Mouse (Mus musculus) liver, embryonic 16.5 days (tissue): ENCODE measurements around the gene Ripor1. TPM values are rescaled to one million over a fixed set of nuclear protein-coding genes. Genes with fewer than 3 reads are reported as not detected.

Experiments used
- ATAC-seq: fragments of 200-750 bp; cut with Nextera tagmentation; 2 replicates; pipeline ENCODE4 v1.8.0; 2017; ENCODE audit warnings: low read depth, mild to moderate bottlenecking, moderate number of reproducible peaks, moderate library complexity
- H3K27ac ChIP-seq: fragments of 300-500 bp; sonication (generic); 2 replicates; pipeline ENCODE4 v1.5.1; 2014; ENCODE audit warnings: mild to moderate bottlenecking, low read length
- H3K27me3 ChIP-seq: fragments of 300-500 bp; sonication (generic); 2 replicates; pipeline ENCODE4 v1.6.1; 2014; ENCODE audit warnings: low read depth, low read length, mixed read lengths; ENCODE audit not compliant: control insufficient read depth, insufficient read depth
- H3K36me3 ChIP-seq: fragments of 300-500 bp; sonication (generic); 2 replicates; pipeline ENCODE4 v1.6.1; 2014; ENCODE audit warnings: mild to moderate bottlenecking; ENCODE audit not compliant: control insufficient read depth, insufficient read depth
- H3K4me1 ChIP-seq: fragments of 300-500 bp; sonication (generic); 2 replicates; pipeline ENCODE4 v1.6.1; 2014; ENCODE audit warnings: low read depth, low read length, mixed read lengths; ENCODE audit not compliant: control insufficient read depth
- H3K4me2 ChIP-seq: fragments of 300-500 bp; sonication (generic); 2 replicates; pipeline ENCODE4 v1.6.1; 2014; ENCODE audit warnings: low read depth, low read length, mixed read lengths
- H3K4me3 ChIP-seq: fragments of 300-500 bp; sonication (generic); 2 replicates; pipeline ENCODE4 v1.5.1; 2014; ENCODE audit warnings: low read depth, mild to moderate bottlenecking, low read length
- H3K9ac ChIP-seq: fragments of 300-500 bp; sonication (generic); 2 replicates; pipeline ENCODE4 v1.6.1; 2014; ENCODE audit warnings: low read depth, low read length
- H3K9me3 ChIP-seq: fragments of 300-500 bp; sonication (generic); replicated peaks from 2 replicates; pipeline ENCODE4 v1.6.1; 2016; ENCODE audit warnings: low read length; ENCODE audit not compliant: control insufficient read depth
- WGBS: fragments of 180-500 bp; shearing (Covaris S2); extraction: QIAGEN DNeasy Blood & Tissue Kit; methylation state at CpG from one replicate; pipeline ENCODE4 v1.1.7; 2014; ENCODE audit not compliant: insufficient replicate concordance; 5-methylcytosine and 5-hydroxymethylcytosine counted together
- polyA plus RNA-seq: library from polyadenylated mRNA; unstranded; fragments of >200 nt; fragmentation: Nextera tagmentation; extraction: Ambion mirVana; gene quantifications from 2 replicates; pipeline ENCODE4 v1.2.1, GENCODE M21; 2015

Ripor1 gene
- polyA plus RNA-seq, 1 experiment from 2014 or later: 8.3 TPM

- H3K4me2 ChIP-seq: no peak overlapping the region
- H3K4me1 ChIP-seq: no peaks in the 10 kb centered on the region
- no peaks in the 10 kb centered on the region for H3K36me3 ChIP-seq
- H3K9ac ChIP-seq: no peak overlapping the region
- no peak overlapping the region for H3K4me3 ChIP-seq
- no peak overlapping the region for H3K27ac ChIP-seq
- H3K27me3 ChIP-seq: no peaks in the 10 kb centered on the region
- ATAC-seq: no peak
- H3K9me3 ChIP-seq: no peaks in the 10 kb centered on the region
Measured at GRCm38 (mm10) chr8:105573427-105573826, 31.6 kb upstream of the Ripor1 start.

DNA sequence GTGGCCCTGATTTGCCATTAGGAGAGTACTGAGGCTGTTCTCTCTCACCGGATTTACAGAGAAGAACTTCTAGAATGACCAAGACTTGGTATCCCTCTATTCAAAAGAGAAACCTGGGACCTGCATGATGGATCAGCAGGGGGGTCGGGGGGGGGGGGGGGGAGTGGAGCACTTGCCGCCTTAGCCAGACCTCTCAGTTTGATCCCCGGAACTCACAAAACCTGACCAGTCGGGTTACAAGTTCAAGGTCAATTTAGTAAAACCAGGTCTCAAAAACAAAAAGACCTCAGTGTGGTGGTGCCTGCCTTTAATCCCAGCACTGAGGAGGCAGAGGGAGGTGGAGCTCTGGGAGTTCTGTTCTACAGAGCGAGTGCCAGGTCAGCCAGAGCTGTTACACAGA, 30.3 kb upstream of the Ripor1 start:
- Histone ChIP-seq H3K4me3 (no peak overlapping the region), H3K4me1 (no peaks in the 10 kb centered on the region), H3K36me3 (no peaks in the 10 kb centered on the region), H3K27ac (no peak overlapping the region), H3K9me3 (no peaks in the 10 kb centered on the region), H3K4me2 (no peak overlapping the region), H3K27me3 (no peaks in the 10 kb centered on the region), H3K9ac (no peak overlapping the region)
- 62% methylated on average over 6 of the region's 6 CpGs for WGBS
- ATAC-seq: no peak

DNA sequence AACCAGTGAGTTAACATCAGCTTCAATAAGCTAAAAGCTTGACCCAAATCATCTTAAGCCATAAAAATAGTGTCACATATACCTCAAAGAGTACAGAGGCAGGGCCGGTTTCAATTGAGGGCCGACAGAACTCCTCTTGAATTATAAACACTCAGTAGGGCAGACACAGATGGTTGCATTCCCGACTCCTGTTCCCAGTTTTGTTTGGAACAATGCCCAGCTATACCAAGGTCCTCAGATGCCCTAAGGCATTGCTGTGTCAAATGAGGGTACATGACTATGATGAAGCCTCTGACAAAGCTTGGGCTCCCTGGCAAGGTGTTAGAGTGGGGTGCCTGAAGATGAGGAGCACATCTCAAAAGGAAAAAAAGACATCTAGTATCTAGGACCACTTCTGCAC, 29.5 kb upstream of the Ripor1 start:
- Histone ChIP-seq H3K4me1 (no peaks in the 10 kb centered on the region), H3K27ac (no peak overlapping the region), H3K9me3 (no peaks in the 10 kb centered on the region), H3K27me3 (no peaks in the 10 kb centered on the region), H3K4me3 (no peak overlapping the region), H3K36me3 (no peaks in the 10 kb centered on the region), H3K4me2 (no peak overlapping the region), H3K9ac (no peak overlapping the region)
- WGBS: 63% methylated on average over 3 of the region's 3 CpGs
- no peak for ATAC-seq

DNA sequence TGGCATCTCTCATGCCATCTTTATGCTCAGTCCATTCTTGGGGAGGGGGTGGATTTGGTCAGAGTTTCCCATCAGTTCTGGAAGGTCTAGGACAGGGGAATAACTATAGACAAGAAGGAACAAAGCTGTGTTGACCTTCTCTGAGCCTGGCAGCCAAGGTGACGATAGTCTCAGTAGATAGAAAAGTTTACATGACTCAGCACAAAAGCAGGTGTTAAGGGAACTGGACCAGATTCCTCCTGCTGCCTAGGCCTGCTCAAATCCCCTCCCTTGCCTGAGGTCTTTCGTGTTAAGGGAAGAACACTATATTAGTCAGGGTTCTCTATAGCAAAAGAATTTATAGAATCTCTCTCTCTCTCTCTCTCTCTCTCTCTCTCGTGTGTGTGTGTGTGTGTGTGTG, 25.3 kb upstream of the Ripor1 start:
- no peaks in the 10 kb centered on the region for H3K36me3 ChIP-seq
- H3K4me3 ChIP-seq: no peak overlapping the region
- H3K9ac ChIP-seq: no peak overlapping the region
- no peaks in the 10 kb centered on the region for H3K4me1 ChIP-seq
- no peak overlapping the region for H3K27ac ChIP-seq
- no peak for ATAC-seq
- WGBS: 28% methylated on average over 3 of the region's 3 CpGs
- H3K9me3 ChIP-seq: no peaks in the 10 kb centered on the region
- H3K27me3 ChIP-seq: no peaks in the 10 kb centered on the region
- H3K4me2 ChIP-seq: no peak overlapping the region

DNA sequence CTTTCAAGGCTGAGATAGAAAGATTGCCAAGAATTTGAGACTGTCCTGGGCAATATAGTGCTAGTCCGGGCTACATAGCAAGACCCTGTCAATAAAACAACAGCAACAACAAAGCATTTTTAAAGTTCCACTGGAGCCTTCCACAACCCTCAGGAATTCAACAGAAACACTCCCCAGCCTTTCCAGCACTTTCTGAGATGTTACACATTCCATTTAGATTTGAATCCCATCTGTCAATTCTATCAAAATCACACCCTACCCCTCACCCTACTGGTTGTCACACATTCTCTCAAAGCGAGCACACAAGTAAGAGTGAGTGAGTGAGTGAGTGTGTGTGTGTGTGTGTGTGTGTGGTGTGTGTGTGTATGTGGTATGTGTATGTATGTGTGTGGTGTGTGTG, 12.6 kb upstream of the Ripor1 start:
- peaks cover 7% of the 10 kb centered on the region for H3K4me1 ChIP-seq
- no peak for ATAC-seq
- H3K4me2 ChIP-seq: no peak overlapping the region
- WGBS: 63% methylated on average over 2 of the region's 2 CpGs
- H3K9ac ChIP-seq: no peak overlapping the region
- H3K27ac ChIP-seq: no peak overlapping the region
- peaks cover 6% of the 10 kb centered on the region for H3K27me3 ChIP-seq
- no peak overlapping the region for H3K4me3 ChIP-seq
- H3K36me3 ChIP-seq: no peaks in the 10 kb centered on the region
- H3K9me3 ChIP-seq: no peaks in the 10 kb centered on the region

DNA sequence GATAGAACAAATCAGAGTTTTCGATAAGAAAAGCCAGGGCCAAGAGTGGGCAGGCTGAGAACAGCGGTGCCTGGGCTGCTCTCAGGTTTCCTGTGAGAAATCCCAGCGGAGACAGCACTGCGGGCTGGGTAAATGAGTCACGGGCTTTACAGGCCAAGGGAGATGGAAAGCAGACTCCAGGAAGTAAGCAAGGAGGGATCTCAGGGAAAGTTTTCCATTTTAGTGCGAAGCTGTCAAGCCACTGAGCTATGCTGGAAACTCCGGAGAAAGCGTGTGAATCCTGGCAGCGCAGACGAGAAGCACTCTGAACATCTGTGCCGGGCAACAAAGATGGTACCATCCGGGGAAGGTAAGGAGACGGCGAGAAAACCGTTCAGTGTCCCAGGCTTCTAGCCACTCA, 11.2 kb upstream of the Ripor1 start:
- ATAC-seq: no peak
- WGBS: 34% methylated on average over 15 of the region's 15 CpGs
- Histone ChIP-seq H3K27me3 (peaks cover 6% of the 10 kb centered on the region), H3K36me3 (no peaks in the 10 kb centered on the region), H3K27ac (no peak overlapping the region), H3K4me2 (no peak overlapping the region; the same call in 1 of the 2 replicates), H3K9me3 (no peaks in the 10 kb centered on the region), H3K4me1 (peaks cover 7% of the 10 kb centered on the region), H3K4me3 (no peak overlapping the region), H3K9ac (no peak overlapping the region)

GRCm38 (mm10) chr8:105594451-105595242, 10.4 kb upstream of the Ripor1 start:
- Histone ChIP-seq H3K36me3 (no peaks in the 10 kb centered on the region), H3K4me2 (no peak overlapping the region), H3K4me1 (peaks cover 7% of the 10 kb centered on the region), H3K27me3 (peaks cover 6% of the 10 kb centered on the region), H3K27ac (no peak overlapping the region), H3K4me3 (no peak overlapping the region), H3K9me3 (no peaks in the 10 kb centered on the region), H3K9ac (no peak overlapping the region)
- peak; percentile 39; the same call in 1 of the 2 replicates for ATAC-seq
- WGBS: 59% methylated on average over 18 of the region's 18 CpGs

- Histone ChIP-seq H3K4me3 (peak overlapping the region; percentile 46), H3K36me3 (no peaks in the 10 kb centered on the region), H3K4me1 (peaks cover 7% of the 10 kb centered on the region), H3K27me3 (peaks cover 5% of the 10 kb centered on the region), H3K27ac (no peak overlapping the region), H3K9ac (no peak overlapping the region; the same call in 1 of the 2 replicates), H3K4me2 (peak overlapping the region; percentile 68), H3K9me3 (no peaks in the 10 kb centered on the region)
- peak; percentile 76 for ATAC-seq
- WGBS: 2% methylated on average over 14 of the region's 14 CpGs
Measured at GRCm38 (mm10) chr8:105596362-105597034, 8.6 kb upstream of the Ripor1 start.

GRCm38 (mm10) chr8:105598777-105599176, 6.3 kb upstream of the Ripor1 start:
- H3K4me1 ChIP-seq: peaks cover 7% of the 10 kb centered on the region
- peaks cover 4% of the 10 kb centered on the region for H3K27me3 ChIP-seq
- no peak overlapping the region for H3K27ac ChIP-seq
- ATAC-seq: no peak
- H3K9me3 ChIP-seq: no peaks in the 10 kb centered on the region
- WGBS: 43% methylated on average over 6 of the region's 6 CpGs
- no peak overlapping the region for H3K9ac ChIP-seq
- H3K36me3 ChIP-seq: no peaks in the 10 kb centered on the region
- no peak overlapping the region for H3K4me3 ChIP-seq
- no peak overlapping the region for H3K4me2 ChIP-seq
